Mouse (Mus musculus) thymus, postnatal 25 days (tissue): Measurements from ENCODE around the gene Cars.
"Not testable (repeated sequence)": the region's sequence is repeated elsewhere in the genome, so short reads cannot be mapped to it uniquely, and the experiment has no call there.

Experiments
- DNase-seq: peaks from one replicate; pipeline ENCODE4 v3.0.0; 2022

The Cars gene

DNA sequence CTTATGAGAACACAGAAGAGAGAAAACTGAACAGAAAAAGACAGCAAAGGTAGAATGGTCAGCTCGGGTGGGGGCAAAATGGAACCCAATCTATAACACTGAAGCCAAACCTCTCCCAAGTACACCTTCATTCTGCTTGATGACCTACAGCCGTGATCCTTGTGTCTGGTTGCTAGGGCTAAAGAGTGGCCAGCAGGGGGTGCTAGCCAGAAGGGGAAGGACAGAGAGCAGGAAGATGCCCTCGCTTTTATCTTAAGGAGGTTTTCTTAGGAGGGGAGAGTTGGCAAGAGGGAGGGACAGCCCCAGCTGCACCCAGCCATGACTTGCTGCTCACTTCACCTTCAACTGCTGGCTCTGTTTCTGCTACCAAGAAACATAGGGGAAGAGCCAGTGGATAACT lies 15.9 kb downstream of the Cars start:
- DNase-seq, result peak; percentile 72

- DNase-seq, result no peak
Measured at GRCm38 (mm10) chr7:143583025-143583424, 16.9 kb downstream of the Cars start.

GRCm38 (mm10) chr7:143575751-143576150 lies 24.1 kb downstream of the Cars start:
- DNase-seq, result no peak

- no peak for DNase-seq
Measured at GRCm38 (mm10) chr7:143565648-143566039, 34.2 kb downstream of the Cars start.

DNA sequence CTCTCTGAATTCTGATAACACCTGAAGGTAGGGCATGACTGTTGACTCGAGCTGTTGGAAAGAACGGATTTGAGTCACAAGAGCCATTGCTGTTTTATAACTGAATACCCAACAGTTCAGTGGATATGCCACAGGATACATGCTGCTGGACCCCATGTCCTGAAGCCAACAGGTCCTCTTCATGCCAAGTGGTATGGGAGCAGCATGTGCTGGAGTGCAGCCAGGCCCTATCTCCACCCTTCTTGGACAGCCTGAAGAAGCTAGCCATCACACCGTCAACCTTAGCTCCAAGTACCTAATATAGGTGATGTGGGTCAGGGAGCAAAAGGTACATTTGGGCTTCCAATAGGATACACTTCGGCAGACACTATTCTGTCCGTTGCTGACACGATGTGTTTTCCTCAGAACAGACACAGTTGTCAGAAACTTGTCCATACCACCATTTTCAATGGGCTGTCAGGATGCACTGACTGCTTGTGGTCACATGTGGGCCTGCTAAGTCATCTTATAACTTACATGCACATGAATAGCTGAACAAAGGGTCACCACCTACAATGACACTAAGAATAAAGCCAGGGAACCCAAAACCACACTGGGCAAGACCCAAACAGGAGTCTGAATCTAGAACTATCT lies 34.8 kb downstream of the Cars start:
- no peak for DNase-seq

DNA sequence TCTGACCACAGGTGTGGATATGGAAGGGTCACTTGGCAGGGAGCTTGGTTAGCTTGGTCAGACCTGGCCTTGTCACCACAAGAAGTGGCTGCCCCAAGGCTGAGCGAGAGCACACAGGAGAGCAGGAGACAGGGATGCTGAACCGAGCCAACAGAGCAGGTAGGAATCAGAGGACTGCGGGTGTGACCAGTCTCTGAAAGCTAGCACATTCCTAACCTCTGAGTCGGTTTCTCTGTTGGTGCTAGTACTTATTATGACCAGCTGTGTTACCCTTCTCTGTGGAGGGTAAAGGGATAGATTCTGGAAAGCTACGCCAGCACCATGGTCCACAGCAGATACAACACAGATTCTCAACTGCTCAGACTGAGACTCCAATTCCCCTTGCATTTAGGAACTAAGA lies 36.1 kb downstream of the Cars start:
- no peak for DNase-seq

DNA sequence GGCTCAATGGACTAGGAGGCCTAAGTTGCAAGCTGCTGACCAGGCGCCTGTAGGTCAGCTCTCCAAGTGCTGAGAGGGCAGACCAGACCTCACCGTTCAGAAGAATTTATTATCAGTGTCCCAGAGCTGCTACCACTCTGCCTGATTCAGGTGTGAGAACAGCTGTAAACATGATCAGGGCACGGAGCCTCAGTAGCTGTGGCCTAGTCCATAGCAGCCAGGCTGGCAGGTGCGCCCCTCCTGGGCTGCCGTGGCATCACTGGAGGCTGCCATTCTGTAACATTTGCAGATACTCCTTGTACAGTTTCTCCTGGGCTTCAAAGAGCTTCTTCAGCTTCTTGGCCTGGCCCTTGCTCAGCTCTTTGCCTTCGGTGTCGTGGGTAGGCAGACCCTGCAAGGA lies 42.3 kb downstream of the Cars start:
- DNase-seq, result no peak

DNA sequence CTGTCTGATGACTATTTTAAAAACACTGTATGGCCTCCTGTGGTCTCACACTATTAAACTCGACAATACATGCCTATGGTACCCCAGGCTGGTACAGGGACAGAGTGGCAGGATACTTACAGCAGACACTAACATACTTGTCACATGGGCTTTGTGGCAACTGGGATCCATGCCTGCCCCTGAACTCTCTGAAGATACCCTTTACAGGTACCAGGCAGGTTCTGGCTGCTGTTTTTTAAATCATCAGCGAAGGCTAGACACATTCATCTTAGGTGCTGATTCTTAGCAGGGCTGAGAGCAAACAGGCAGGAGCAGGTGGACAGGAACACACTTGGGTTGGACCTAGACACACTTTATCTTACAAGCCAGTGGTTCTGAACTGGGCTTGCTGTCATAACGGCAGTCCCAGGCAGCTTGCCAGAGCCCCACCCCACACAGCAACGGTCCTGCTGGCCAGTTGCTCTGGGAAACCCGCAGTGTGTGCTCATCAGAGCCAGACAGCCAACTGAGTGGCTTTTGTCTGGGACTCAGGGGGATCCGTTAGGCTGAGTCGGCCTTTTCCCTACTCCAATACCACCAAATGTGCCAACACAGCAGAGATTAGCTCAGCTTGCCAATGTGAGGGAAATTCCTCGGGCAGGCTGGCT lies 42.8 kb downstream of the Cars start:
- no peak for DNase-seq

DNA sequence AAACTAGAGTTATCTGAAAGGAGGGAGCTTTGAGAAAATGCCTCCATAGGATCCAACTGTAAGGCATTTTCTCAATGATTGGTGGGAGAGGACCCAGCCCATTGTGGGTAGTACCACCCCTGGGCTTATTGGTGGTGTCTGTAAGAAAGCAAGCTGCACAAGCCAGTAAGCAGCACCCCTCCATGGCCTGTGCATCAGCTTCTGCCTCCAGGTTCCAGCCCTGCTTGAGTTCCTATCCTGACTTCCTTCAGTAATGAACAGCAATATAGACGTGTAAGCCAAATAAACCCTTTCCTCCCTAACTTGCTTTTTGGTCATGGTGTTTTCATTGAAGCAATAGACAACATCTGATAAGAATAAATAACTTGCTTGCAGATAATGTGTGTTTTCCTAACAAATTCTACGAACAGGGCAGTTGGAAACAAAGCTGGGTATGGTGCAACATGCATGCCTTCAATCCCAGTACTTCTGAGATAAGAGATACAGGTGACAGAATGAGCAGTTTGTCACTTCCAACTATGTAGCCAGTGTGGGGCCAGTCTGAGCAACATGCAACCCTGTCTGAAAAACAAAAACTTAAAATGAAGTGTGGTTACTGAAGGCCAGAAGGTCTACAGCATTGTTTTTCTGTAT lies 50.2 kb downstream of the Cars start:
- DNase-seq, result no peak

GRCm38 (mm10) chr7:143548976-143549457 lies 50.9 kb downstream of the Cars start, which contains the start of gene Nap1l4:
Nap1l4 (minus strand) TSS chr7:143549106.
- peak; percentile 99 for DNase-seq

- DNase-seq, result peak; percentile 80
Measured at GRCm38 (mm10) chr7:143548231-143548961, 51.5 kb downstream of the Cars start.

- DNase-seq, result no peak
Measured at GRCm38 (mm10) chr7:143546554-143546953, 53.3 kb downstream of the Cars start.

DNA sequence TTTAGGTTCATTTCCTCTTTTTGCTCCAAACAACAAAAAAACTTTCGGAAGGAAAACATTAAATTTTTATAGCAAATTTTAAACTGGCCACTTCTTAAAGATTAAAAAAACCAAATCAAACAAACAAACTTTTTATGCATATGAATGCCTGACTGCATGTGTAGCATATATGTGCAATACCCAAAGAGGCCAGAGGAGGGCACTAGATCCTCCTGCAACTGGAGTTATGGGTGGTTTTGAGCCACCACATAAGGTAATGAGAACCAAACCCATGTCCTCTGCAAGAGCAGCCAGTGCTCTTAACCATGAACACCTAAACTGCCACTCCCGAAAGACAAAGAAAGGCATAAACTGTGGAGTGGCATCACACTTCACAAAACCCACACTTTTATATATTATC lies 55.5 kb downstream of the Cars start:
- peak; percentile 50 for DNase-seq

DNA sequence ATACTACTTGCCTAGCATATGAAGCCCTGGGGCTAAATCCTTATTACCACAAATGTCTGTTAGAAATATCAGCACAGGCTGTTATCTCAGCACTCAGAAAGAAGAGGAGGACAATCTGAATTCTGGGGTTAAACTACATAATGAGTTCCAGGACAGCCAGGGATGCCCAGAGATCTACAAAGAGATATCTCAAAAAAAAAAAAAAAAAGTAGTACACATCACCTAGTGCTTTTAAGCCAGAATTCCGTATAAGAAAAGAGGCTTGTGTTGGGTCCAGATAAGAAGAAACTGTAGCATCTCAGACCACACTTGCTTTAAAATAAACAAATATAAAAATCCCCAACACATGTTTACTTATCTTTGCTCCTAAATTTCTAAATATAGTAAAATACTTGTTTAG lies 61.2 kb downstream of the Cars start:
- DNase-seq, result no peak

DNA sequence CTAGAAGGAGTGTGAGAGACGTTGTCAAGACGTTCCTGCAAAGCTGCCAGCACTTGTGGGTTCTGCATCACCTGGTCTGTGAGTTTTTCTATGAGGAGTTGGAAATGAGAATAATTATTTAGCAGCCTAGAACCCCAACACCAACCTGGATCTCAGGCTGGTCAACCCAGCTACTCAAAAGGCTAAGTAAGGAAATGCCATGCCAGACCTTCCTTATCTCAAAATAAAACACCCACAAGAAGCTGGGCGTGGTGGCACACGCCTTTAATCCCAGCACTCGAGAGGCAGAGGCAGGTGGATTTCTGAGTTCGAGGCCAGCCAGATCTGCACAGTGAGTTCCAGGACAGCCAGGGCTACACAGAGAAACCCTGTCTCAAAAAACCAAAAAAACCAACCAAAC lies 61.7 kb downstream of the Cars start:
- not testable (repeated sequence) for DNase-seq

DNA sequence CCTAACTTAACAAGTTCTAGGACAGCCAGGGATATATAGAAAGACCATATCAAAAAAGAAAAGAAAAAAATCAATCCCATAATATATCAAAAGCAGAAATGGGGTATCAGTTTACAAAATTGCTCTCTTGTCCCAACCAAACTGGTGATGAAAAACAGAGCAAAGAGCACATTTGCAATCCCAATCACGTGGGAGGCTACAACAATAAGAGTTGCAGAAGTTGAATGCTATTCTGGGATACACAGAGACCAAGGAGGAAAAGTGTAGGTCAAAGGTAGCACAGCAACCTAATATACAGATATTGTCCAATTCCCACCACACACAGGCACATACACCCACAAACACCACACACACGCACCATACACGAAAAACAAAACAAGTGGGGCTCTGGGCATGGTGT lies 63.6 kb downstream of the Cars start:
- no peak for DNase-seq

GRCm38 (mm10) chr7:143533284-143533683 lies 66.6 kb downstream of the Cars start:
- no peak for DNase-seq

GRCm38 (mm10) chr7:143532410-143532809 lies 67.5 kb downstream of the Cars start:
- no peak for DNase-seq

- no peak for DNase-seq
Measured at GRCm38 (mm10) chr7:143519333-143519732, 80.6 kb downstream of the Cars start.

- DNase-seq, result no peak
Measured at GRCm38 (mm10) chr7:143514416-143514768, 85.5 kb downstream of the Cars start.

DNA sequence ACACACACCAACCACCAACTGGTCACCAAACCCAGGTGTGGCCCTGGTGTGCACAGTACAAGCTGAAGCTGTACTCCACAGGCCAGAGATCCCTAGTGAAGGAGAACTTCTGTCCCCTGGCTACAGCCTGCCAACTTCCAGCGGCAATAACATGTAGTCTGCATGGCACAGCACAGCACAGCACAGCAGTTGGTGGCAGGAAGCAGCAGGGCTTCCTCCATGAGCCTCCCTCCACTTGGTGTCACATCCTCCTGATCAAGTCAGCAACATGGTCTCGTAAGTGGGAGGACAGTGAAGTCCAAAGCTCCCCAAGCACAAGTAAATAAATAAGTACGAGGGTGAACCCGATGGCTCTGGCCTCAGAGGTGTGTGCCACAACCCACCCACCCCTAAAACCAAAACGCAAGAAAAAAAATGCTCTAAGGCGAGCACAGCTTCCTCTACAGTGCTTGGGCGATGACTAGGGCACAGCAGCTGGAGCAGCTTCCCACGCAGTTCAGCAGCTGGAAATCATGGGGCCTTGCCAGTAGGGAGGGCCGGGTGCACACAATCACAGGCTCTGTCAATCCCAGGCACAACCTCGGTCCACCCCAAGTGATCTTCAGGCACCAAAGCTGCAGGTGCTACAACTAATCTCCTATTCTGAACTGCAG lies 86.0 kb downstream of the Cars start:
- DNase-seq, result no peak

GRCm38 (mm10) chr7:143511335-143511712 lies 88.6 kb downstream of the Cars start:
- no peak for DNase-seq
